Mouse (Mus musculus): ENCODE measurements around the gene Chrna3. TPM values are rescaled to one million over a fixed set of nuclear protein-coding genes. Genes with fewer than 3 reads are reported as not detected.

The Chrna3 gene
- total and polyA plus RNA-seq, 3 experiments, result not detected

GRCm38 (mm10) chr9:55041389-55041788, 15.0 kb upstream of the Chrna3 start:
- no peak overlapping the region for H3K4me3 ChIP-seq (replicated peaks in 1 of 3; ENCODE audit: low read depth in 2 of 3, low read length in 2 of 3, poor library complexity in 1 of 3)
- no peak for TF ChIP-seq USF1 (IDR thresholded peaks at IDR 0.05; ENCODE audit: low read depth, low read length)
- H3K4me2 ChIP-seq (ENCODE audit: insufficient read depth, low read depth, poor library complexity, severe bottlenecking), result no peak overlapping the region
- dilution Hi-C loops (cut with MboI; ENCODE audit: extremely low pct_ligation_motif_present, extremely low pct_unique_long_range_greater_than_20kb, low sequenced_read_pairs) (no loop called here), in situ Hi-C loops (cut with MboI; ENCODE audit: low pct_ligation_motif_present, low pct_unique_long_range_greater_than_20kb, low sequenced_read_pairs) (loop anchor here (25.0 kb wide), 1 partner anchor 246 kb away; no protein-coding TSS in a partner anchor)
- no peak overlapping the region for H3K9ac ChIP-seq (ENCODE audit: insufficient read depth, low read depth)
- H3K36me3 ChIP-seq (replicated peaks in 1 of 2; ENCODE audit: control insufficient read depth in 1 of 2, insufficient read depth in 1 of 2, low read length in 1 of 2), result no peaks in the 10 kb centered on the region
- H3K79me2 ChIP-seq (replicated peaks; ENCODE audit: control insufficient read depth, extremely low read depth, insufficient read depth, poor library complexity, severe bottlenecking), result no peaks in the 10 kb centered on the region
- DNase-seq (ENCODE audit: extremely low read depth), result no peak
- H3K27me3 ChIP-seq (replicated peaks), result no peaks in the 10 kb centered on the region
- H3K27ac ChIP-seq (ENCODE audit: insufficient read depth, low read depth), result no peak overlapping the region
- no peaks in the 10 kb centered on the region for H3K9me3 ChIP-seq (replicated peaks; ENCODE audit: low read length)
- no peaks in the 10 kb centered on the region for H3K4me1 ChIP-seq (ENCODE audit: control insufficient read depth in 1 of 2, insufficient read depth in 2 of 2)

GRCm38 (mm10) chr9:55039983-55040382, 13.6 kb upstream of the Chrna3 start:
- Histone ChIP-seq H3K4me2 (ENCODE audit: insufficient read depth, low read depth, poor library complexity, severe bottlenecking) (no peak overlapping the region), H3K4me3 (replicated peaks in 1 of 3; ENCODE audit: low read depth in 2 of 3, low read length in 2 of 3, poor library complexity in 1 of 3) (no peak overlapping the region), H3K36me3 (replicated peaks in 1 of 2; ENCODE audit: control insufficient read depth in 1 of 2, insufficient read depth in 1 of 2, low read length in 1 of 2) (no peaks in the 10 kb centered on the region), H3K27me3 (replicated peaks) (no peaks in the 10 kb centered on the region), H3K9me3 (replicated peaks; ENCODE audit: low read length) (no peaks in the 10 kb centered on the region), H3K4me1 (ENCODE audit: control insufficient read depth in 1 of 2, insufficient read depth in 2 of 2) (no peaks in the 10 kb centered on the region), H3K9ac (ENCODE audit: insufficient read depth, low read depth) (no peak overlapping the region), H3K27ac (ENCODE audit: insufficient read depth, low read depth) (no peak overlapping the region), H3K79me2 (replicated peaks; ENCODE audit: control insufficient read depth, extremely low read depth, insufficient read depth, poor library complexity, severe bottlenecking) (no peaks in the 10 kb centered on the region)
- dilution Hi-C loops (cut with MboI; ENCODE audit: extremely low pct_ligation_motif_present, extremely low pct_unique_long_range_greater_than_20kb, low sequenced_read_pairs) (no loop called here), in situ Hi-C loops (cut with MboI; ENCODE audit: low pct_ligation_motif_present, low pct_unique_long_range_greater_than_20kb, low sequenced_read_pairs) (loop anchor here (25.0 kb wide), 1 partner anchor 247 kb away; no protein-coding TSS in a partner anchor)
- no peak for DNase-seq (ENCODE audit: extremely low read depth)
- TF ChIP-seq ETS1 (conservative IDR thresholded peaks at IDR 0.05; ENCODE audit: low read depth, low read length), result no peak
- no peak for TF ChIP-seq USF1 (IDR thresholded peaks at IDR 0.05; ENCODE audit: low read depth, low read length)
- TF ChIP-seq BHLHE40 (IDR thresholded peaks at IDR 0.05; ENCODE audit: low read depth, low read length), result no peak
- no peak for TF ChIP-seq E2F4 (IDR thresholded peaks at IDR 0.05; ENCODE audit: insufficient replicate concordance, low read depth, low read length)
- TF ChIP-seq NELFE (IDR thresholded peaks at IDR 0.05; ENCODE audit: low read depth, low read length), result no peak
- TF ChIP-seq ZMIZ1 (IDR thresholded peaks at IDR 0.05; ENCODE audit: low read depth, low read length), result no peak

GRCm38 (mm10) chr9:55038948-55039347, 12.6 kb upstream of the Chrna3 start:
- dilution Hi-C loops (cut with MboI; ENCODE audit: extremely low pct_ligation_motif_present, extremely low pct_unique_long_range_greater_than_20kb, low sequenced_read_pairs), result no loop called here
- in situ Hi-C loops (cut with MboI; ENCODE audit: low pct_ligation_motif_present, low pct_unique_long_range_greater_than_20kb, low sequenced_read_pairs), result loop anchor here (25.0 kb wide), 1 partner anchor 248 kb away; no protein-coding TSS in a partner anchor
- H3K27ac ChIP-seq (ENCODE audit: insufficient read depth, low read depth), result no peak overlapping the region

More at GRCm38 (mm10) chr9:55038948-55039347, 12.6 kb upstream of the Chrna3 start:
- Histone ChIP-seq H3K4me1 (ENCODE audit: control insufficient read depth in 1 of 2, insufficient read depth in 2 of 2) (no peaks in the 10 kb centered on the region), H3K9ac (ENCODE audit: insufficient read depth, low read depth) (no peak overlapping the region), H3K4me3 (replicated peaks in 1 of 3; ENCODE audit: low read depth in 2 of 3, low read length in 2 of 3, poor library complexity in 1 of 3) (no peak overlapping the region), H3K36me3 (replicated peaks in 1 of 2; ENCODE audit: control insufficient read depth in 1 of 2, insufficient read depth in 1 of 2, low read length in 1 of 2) (no peaks in the 10 kb centered on the region), H3K27me3 (replicated peaks) (no peaks in the 10 kb centered on the region), H3K79me2 (replicated peaks; ENCODE audit: control insufficient read depth, extremely low read depth, insufficient read depth, poor library complexity, severe bottlenecking) (no peaks in the 10 kb centered on the region), H3K9me3 (replicated peaks; ENCODE audit: low read length) (no peaks in the 10 kb centered on the region), H3K4me2 (ENCODE audit: insufficient read depth, low read depth, poor library complexity, severe bottlenecking) (no peak overlapping the region)
- TF ChIP-seq ZKSCAN1 (IDR thresholded peaks at IDR 0.05; ENCODE audit: borderline replicate concordance, low read depth, low read length), result no peak
- no peak for TF ChIP-seq MAX (IDR thresholded peaks at IDR 0.05; ENCODE audit: low read length)
- TF ChIP-seq ZMIZ1 (IDR thresholded peaks at IDR 0.05; ENCODE audit: low read depth, low read length), result no peak
- TF ChIP-seq CHD1 (IDR thresholded peaks at IDR 0.05; ENCODE audit: low read depth, low read length), result no peak
- no peak for TF ChIP-seq ZNF384 (IDR thresholded peaks at IDR 0.05; ENCODE audit: low read depth, low read length)
- TF ChIP-seq ZC3H11A (IDR thresholded peaks at IDR 0.05; ENCODE audit: low read depth, low read length), result no peak
- no peak for TF ChIP-seq E2F4 (IDR thresholded peaks at IDR 0.05; ENCODE audit: insufficient replicate concordance, low read depth, low read length)
- TF ChIP-seq JUND (conservative IDR thresholded peaks at IDR 0.05; ENCODE audit: low read depth, low read length), result no peak
- TF ChIP-seq MAZ (IDR thresholded peaks at IDR 0.05; ENCODE audit: low read depth, low read length), result no peak
- TF ChIP-seq RAD21 (IDR thresholded peaks at IDR 0.05; ENCODE audit: low read depth, low read length), result no peak
- TF ChIP-seq MXI1 (IDR thresholded peaks at IDR 0.05; ENCODE audit: low read depth, low read length), result no peak
- no peak for TF ChIP-seq BHLHE40 (IDR thresholded peaks at IDR 0.05; ENCODE audit: low read depth, low read length)
- DNase-seq (ENCODE audit: extremely low read depth), result no peak
